Mouse (Mus musculus): ENCODE data around the gene Ccdc91. TPM values are rescaled to one million over a fixed set of nuclear protein-coding genes. Genes with fewer than 3 reads are reported as not detected.

Gene Ccdc91
- total RNA-seq, 2 experiments from 2014 or later: 28.7 to 29.8 TPM

Other genes with a start within 250 kb of the Ccdc91 start
- 1 to 10 TPM; 2.7 TPM for gene Pthlh, start 211.6 kb upstream of the Ccdc91 start, total RNA-seq (2021)